15 mouse cellular contexts compared by ENCODE assay signal in the genomic region with DNA sequence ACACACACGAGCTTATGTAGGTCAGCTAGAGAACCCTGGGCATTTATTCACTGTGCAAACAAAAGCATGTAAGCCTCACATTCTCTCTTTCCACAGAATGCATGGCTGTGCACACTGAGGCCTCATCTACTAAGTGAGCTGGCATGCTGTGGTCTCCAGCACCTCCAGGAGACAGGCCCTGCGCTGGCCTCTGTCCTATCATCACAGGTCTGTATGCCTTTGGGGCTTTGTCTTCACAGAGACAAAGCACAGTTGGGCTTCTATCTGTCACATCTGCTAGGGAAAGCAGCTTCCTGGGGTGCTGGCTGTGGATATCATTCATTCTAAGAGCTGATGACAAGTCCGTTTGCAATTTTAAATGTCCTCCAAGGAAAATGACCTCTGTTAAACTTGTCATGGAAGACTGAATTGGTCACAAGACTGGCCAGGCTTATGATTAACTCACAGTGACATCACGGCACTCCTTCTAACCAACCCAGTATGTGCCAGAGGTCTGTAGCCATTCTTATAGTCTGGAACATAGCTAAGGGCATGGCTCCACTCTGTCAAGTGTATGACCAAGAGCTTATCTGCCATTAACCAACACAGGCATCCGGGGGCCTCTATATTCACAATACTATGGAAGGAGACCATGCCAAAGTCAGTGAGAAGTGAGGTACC. TPM values are rescaled to one million over a fixed set of nuclear protein-coding genes. Genes with fewer than 3 reads are reported as not detected.
DNase-seq lines count a peak whose midpoint lies in the region; ATAC-seq and TF ChIP-seq lines count a peak whose summit lies in the region.
"Had no signal": no experiment of that assay in that cellular context is flagged by ENCODE, and none has a peak within 500 bp of the region (broad histone marks: within the 10 kb centered on the region; RNA-seq: fewer than 3 reads in every experiment).

No protein-coding gene starts in this region.

- no peak overlapping the region for H3K4me3 ChIP-seq in intestine, embryonic 15.5 days (replicated peaks)
- H3K4me3 ChIP-seq in intestine, embryonic 16.5 days (ENCODE audit: low read length): no peak overlapping the region
- H3K4me3 ChIP-seq in intestine, postnatal 0 days (ENCODE audit: low read depth, low read length): no peak overlapping the region
- H3K4me3 ChIP-seq: embryonic facial prominence, embryonic 15.5 days; forebrain, embryonic 15.5 days; limb, embryonic 15.5 days had no signal

- no peak overlapping the region for H3K27ac ChIP-seq in intestine, embryonic 15.5 days
- H3K27ac ChIP-seq in intestine, embryonic 16.5 days (ENCODE audit: low read length): no peak overlapping the region
- no peak overlapping the region for H3K27ac ChIP-seq in intestine, postnatal 0 days (ENCODE audit: low read depth, low read length)
- H3K27ac ChIP-seq: embryonic facial prominence, embryonic 15.5 days; forebrain, embryonic 15.5 days; limb, embryonic 15.5 days had no signal

- no peak for TF ChIP-seq CTCF in intestine, postnatal 0 days (IDR thresholded peaks at IDR 0.05; ENCODE audit: low read depth)

- no peaks in the 10 kb centered on the region for H3K27me3 ChIP-seq in intestine, embryonic 15.5 days (replicated peaks)
- H3K27me3 ChIP-seq in intestine, embryonic 16.5 days (replicated peaks; ENCODE audit: control insufficient read depth, insufficient read depth, low read length): no peaks in the 10 kb centered on the region
- H3K27me3 ChIP-seq in intestine, postnatal 0 days (replicated peaks; ENCODE audit: control insufficient read depth, insufficient read depth, low read length): no peaks in the 10 kb centered on the region
- H3K27me3 ChIP-seq: embryonic facial prominence, embryonic 15.5 days; forebrain, embryonic 15.5 days; limb, embryonic 15.5 days had no signal

- H3K4me2 ChIP-seq in intestine, embryonic 15.5 days (replicated peaks): no peak overlapping the region
- H3K4me2 ChIP-seq in intestine, embryonic 16.5 days (ENCODE audit: low read depth, low read length): no peak overlapping the region
- H3K4me2 ChIP-seq in intestine, postnatal 0 days (replicated peaks; ENCODE audit: low read depth): no peak overlapping the region
- H3K4me2 ChIP-seq: embryonic facial prominence, embryonic 15.5 days; forebrain, embryonic 15.5 days; limb, embryonic 15.5 days had no signal

- ATAC-seq in intestine, embryonic 15.5 days: peak; percentile 36; the same call in 1 of the 2 replicates
- no peak for ATAC-seq in intestine, embryonic 16.5 days
- peak; percentile 57; the same call in 1 of the 2 replicates for ATAC-seq in intestine, postnatal 0 days
- ATAC-seq in megakaryocyte progenitor cell, adult 5-6 weeks (replicated peaks; ENCODE audit: poor library complexity): peak; percentile 64
- no peak for ATAC-seq in activated CD4-positive, CD25-positive, alpha-beta regulatory T cell, adult 4 months
- ATAC-seq: forebrain, embryonic 15.5 days had no signal

- H3K9ac ChIP-seq in intestine, embryonic 15.5 days: no peak overlapping the region
- H3K9ac ChIP-seq in intestine, embryonic 16.5 days (ENCODE audit: low read depth, low read length): no peak overlapping the region
- no peak overlapping the region for H3K9ac ChIP-seq in intestine, postnatal 0 days (ENCODE audit: low read depth, low read length)
- H3K9ac ChIP-seq: embryonic facial prominence, embryonic 15.5 days; forebrain, embryonic 15.5 days; limb, embryonic 15.5 days had no signal

- WGBS in intestine, embryonic 15.5 days: 60% methylated on average over 5 of the region's 5 CpGs
- 65% methylated on average over 5 of the region's 5 CpGs for WGBS in intestine, embryonic 16.5 days
- 56% methylated on average over 5 of the region's 5 CpGs for WGBS in intestine, postnatal 0 days

- H3K36me3 ChIP-seq in intestine, embryonic 15.5 days: no peaks in the 10 kb centered on the region
- no peaks in the 10 kb centered on the region for H3K36me3 ChIP-seq in intestine, embryonic 16.5 days (ENCODE audit: control insufficient read depth, insufficient read depth, low read length)
- no peaks in the 10 kb centered on the region for H3K36me3 ChIP-seq in intestine, postnatal 0 days (ENCODE audit: control insufficient read depth, insufficient read depth)
- H3K36me3 ChIP-seq: embryonic facial prominence, embryonic 15.5 days; forebrain, embryonic 15.5 days; limb, embryonic 15.5 days had no signal

- peak; percentile 73 for DNase-seq in kidney, postnatal 14 days
- DNase-seq in frontal cortex, postnatal 36 days (ENCODE audit: low spot score in 2 of 2): no peak
- DNase-seq in thymus, postnatal 10 days (ENCODE audit: low spot score in 2 of 2): no peak
- DNase-seq: adrenal gland, adult 8-10 months; gastrocnemius, postnatal 36 days; thymus, postnatal 25 days had no signal

- no peaks in the 10 kb centered on the region for H3K4me1 ChIP-seq in intestine, embryonic 15.5 days (replicated peaks)
- peaks cover 2% of the 10 kb centered on the region; the same call in 1 of the 2 replicates for H3K4me1 ChIP-seq in intestine, embryonic 16.5 days (ENCODE audit: control insufficient read depth, insufficient read depth, low read length)
- H3K4me1 ChIP-seq in intestine, postnatal 0 days (replicated peaks; ENCODE audit: control insufficient read depth, insufficient read depth, low read length): no peaks in the 10 kb centered on the region
- H3K4me1 ChIP-seq: embryonic facial prominence, embryonic 15.5 days; forebrain, embryonic 15.5 days; limb, embryonic 15.5 days had no signal

- no peaks in the 10 kb centered on the region for H3K9me3 ChIP-seq in intestine, embryonic 15.5 days
- H3K9me3 ChIP-seq in intestine, embryonic 16.5 days (ENCODE audit: control insufficient read depth, low read length): no peaks in the 10 kb centered on the region
- no peaks in the 10 kb centered on the region for H3K9me3 ChIP-seq in intestine, postnatal 0 days (ENCODE audit: control insufficient read depth)
- H3K9me3 ChIP-seq: embryonic facial prominence, embryonic 15.5 days; forebrain, embryonic 15.5 days; limb, embryonic 15.5 days had no signal

RNA-seq across cellular contexts. Expression of a gene that starts 25.5 kb away (rescaled TPM):
- 0.30 and 0.83 TPM in 2 replicates for polyA plus RNA-seq in intestine, embryonic 15.5 days (2015; fragmentation: Nextera tagmentation; extraction: Ambion mirVana)
- polyA plus RNA-seq in intestine, embryonic 16.5 days (2015; fragmentation: Nextera tagmentation; extraction: Ambion mirVana): 0.32 and 0.64 TPM in 2 replicates
- 0.68 and 0.94 TPM in 2 replicates for polyA plus RNA-seq in intestine, postnatal 0 days (2015; fragmentation: Nextera tagmentation; extraction: Ambion mirVana)
- not detected in 2 replicates for total RNA-seq in megakaryocyte progenitor cell, adult 5-6 weeks (2015)
- total RNA-seq in megakaryocyte progenitor cell, adult 5-6 weeks (2017): not detected in 2 replicates
- under 1 TPM in 1 of 2 experiments, not detected in 1; 0.13 TPM for polyA plus RNA-seq in activated CD4-positive, CD25-positive, alpha-beta regulatory T cell, adult 4 months (2017; shearing (Covaris generic))
- total RNA-seq: left cerebral cortex, adult 18-20 months had no signal

RNA-seq across cellular contexts. Expression of a gene that starts 36.8 kb away (rescaled TPM):
- 0.57 TPM in 1 of 2 replicates, not detected in the other for polyA plus RNA-seq in intestine, embryonic 15.5 days (2015; fragmentation: Nextera tagmentation; extraction: Ambion mirVana)
- polyA plus RNA-seq in intestine, embryonic 16.5 days (2015; fragmentation: Nextera tagmentation; extraction: Ambion mirVana): not detected in 2 replicates
- polyA plus RNA-seq in intestine, postnatal 0 days (2015; fragmentation: Nextera tagmentation; extraction: Ambion mirVana): not detected in 2 replicates
- not detected in 2 replicates for total RNA-seq in megakaryocyte progenitor cell, adult 5-6 weeks (2015)
- not detected in 2 replicates for total RNA-seq in megakaryocyte progenitor cell, adult 5-6 weeks (2017)
- not detected for polyA plus RNA-seq in activated CD4-positive, CD25-positive, alpha-beta regulatory T cell, adult 4 months (2017; shearing (Covaris generic))
- total RNA-seq: adrenal gland, adult 8-10 months; gastrocnemius, postnatal 36 days; left cerebral cortex, adult 18-20 months had no signal
- polyA plus RNA-seq: forebrain, embryonic 15.5 days had no signal

RNA-seq across cellular contexts. Expression of a gene that starts 52.1 kb away (rescaled TPM):
- polyA plus RNA-seq in intestine, embryonic 15.5 days (2015; fragmentation: Nextera tagmentation; extraction: Ambion mirVana): 3.9 and 4.0 TPM in 2 replicates
- polyA plus RNA-seq in intestine, embryonic 16.5 days (2015; fragmentation: Nextera tagmentation; extraction: Ambion mirVana): 5.1 and 5.4 TPM in 2 replicates
- polyA plus RNA-seq in intestine, postnatal 0 days (2015; fragmentation: Nextera tagmentation; extraction: Ambion mirVana): 0.26 and 0.37 TPM in 2 replicates
- not detected in 2 replicates for total RNA-seq in megakaryocyte progenitor cell, adult 5-6 weeks (2015)
- not detected in 2 replicates for total RNA-seq in megakaryocyte progenitor cell, adult 5-6 weeks (2017)
- polyA plus RNA-seq in activated CD4-positive, CD25-positive, alpha-beta regulatory T cell, adult 4 months (2017; shearing (Covaris generic)): not detected

Comparison
In these comparisons a context has a peak if more than half of its experiments do, and no peak if none do; other contexts are left out.
1. ATAC-seq: peak in intestine, embryonic 15.5 days (single experiment), intestine, postnatal 0 days (single experiment) and megakaryocyte progenitor cell, adult 5-6 weeks (single experiment); none in intestine, embryonic 16.5 days (single experiment) and activated CD4-positive, CD25-positive, alpha-beta regulatory T cell, adult 4 months (single experiment).